Mouse (Mus musculus) lung, postnatal 25 days (tissue): ENCODE measurements around the gene Mrtfa.
"Not testable (repeated sequence)": the region's sequence is repeated elsewhere in the genome, so short reads cannot be mapped to it uniquely, and the experiment has no call there.

Experiments used
- DNase-seq: peaks from one replicate; pipeline ENCODE4 v3.0.0; 2022; ENCODE audit warnings: low spot score

The Mrtfa gene

GRCm38 (mm10) chr15:81190630-81191178 lies at the start of gene Mrtfa:
TSS of gene Mrtfa (minus strand) at chr15:81190757.
- peak; percentile 100 for DNase-seq

GRCm38 (mm10) chr15:81239794-81240343 lies 49.3 kb upstream of the Mrtfa start:
- DNase-seq: peak; percentile 33

GRCm38 (mm10) chr15:81239261-81239660 lies 48.7 kb upstream of the Mrtfa start:
- DNase-seq: peak; percentile 46

- no peak for DNase-seq
These were observed 46.9 kb upstream of the Mrtfa start for GRCm38 (mm10) chr15:81237471-81237870.

GRCm38 (mm10) chr15:81236062-81236461 lies 45.5 kb upstream of the Mrtfa start:
- DNase-seq: no peak

- peak; percentile 42 for DNase-seq
These were observed 44.7 kb upstream of the Mrtfa start, which contains the start of gene Mchr1 for GRCm38 (mm10) chr15:81235086-81235920. TSS of gene Mchr1 (plus strand) at chr15:81235499.

- DNase-seq: no peak
These were observed 40.8 kb upstream of the Mrtfa start for GRCm38 (mm10) chr15:81231325-81231724.

- DNase-seq: no peak
These were observed 39.2 kb upstream of the Mrtfa start for GRCm38 (mm10) chr15:81229791-81230190.

GRCm38 (mm10) chr15:81228258-81228657 lies 37.7 kb upstream of the Mrtfa start:
- no peak for DNase-seq

GRCm38 (mm10) chr15:81227275-81227674 lies 36.7 kb upstream of the Mrtfa start:
- DNase-seq: no peak

- no peak for DNase-seq
These were observed 36.2 kb upstream of the Mrtfa start for GRCm38 (mm10) chr15:81226796-81227195.

- no peak for DNase-seq
These were observed 35.2 kb upstream of the Mrtfa start for GRCm38 (mm10) chr15:81225732-81226131.

GRCm38 (mm10) chr15:81225016-81225415 lies 34.5 kb upstream of the Mrtfa start:
- no peak for DNase-seq

GRCm38 (mm10) chr15:81221446-81221845 lies 30.9 kb upstream of the Mrtfa start:
- DNase-seq: no peak

GRCm38 (mm10) chr15:81220051-81220450 lies 29.5 kb upstream of the Mrtfa start:
- DNase-seq: not testable (repeated sequence)

- DNase-seq: no peak
These were observed 28.5 kb upstream of the Mrtfa start for GRCm38 (mm10) chr15:81219054-81219453.

GRCm38 (mm10) chr15:81216906-81217653 lies 26.5 kb upstream of the Mrtfa start:
- DNase-seq: no peak

GRCm38 (mm10) chr15:81212976-81213375 lies 22.4 kb upstream of the Mrtfa start:
- no peak for DNase-seq

- DNase-seq: peak; percentile 28
These were observed 19.9 kb upstream of the Mrtfa start for GRCm38 (mm10) chr15:81210496-81210895.

GRCm38 (mm10) chr15:81202462-81202861 lies 11.9 kb upstream of the Mrtfa start:
- no peak for DNase-seq

GRCm38 (mm10) chr15:81199372-81199959 lies 8.9 kb upstream of the Mrtfa start:
- DNase-seq: peak; percentile 70

- DNase-seq: no peak
These were observed 7.9 kb upstream of the Mrtfa start for GRCm38 (mm10) chr15:81198447-81198846.
